Mouse (Mus musculus): Measurements from ENCODE around the gene Fbxo44. TPM values are rescaled to one million over a fixed set of nuclear protein-coding genes. Genes with fewer than 3 reads are reported as not detected.

Fbxo44 gene
- polyA plus RNA-seq, 1 experiment from 2014 or later, result 20.4 TPM

GRCm38 (mm10) chr4:148107621-148108291 lies 52.5 kb downstream of the Fbxo44 start:
- ATAC-seq (replicated peaks; ENCODE audit: insufficient number of reproducible peaks, low FRiP score, low TSS enrichment), result no peak; the same call in 1 of the 2 replicates
- Histone ChIP-seq H3K4me1 (ENCODE audit: control insufficient read depth, insufficient read depth, low read length) (peaks cover 14% of the 10 kb centered on the region), H3K9ac (ENCODE audit: low read depth, low read length) (no peak overlapping the region), H3K27me3 (ENCODE audit: control insufficient read depth, insufficient read depth, low read length) (no peaks in the 10 kb centered on the region; the same call in 1 of the 2 replicates), H3K36me3 (ENCODE audit: control insufficient read depth, insufficient read depth, low read length) (no peaks in the 10 kb centered on the region), H3K9me3 (replicated peaks; ENCODE audit: control insufficient read depth, low read length) (no peaks in the 10 kb centered on the region), H3K27ac (ENCODE audit: low read depth, low read length) (no peak overlapping the region), H3K4me3 (ENCODE audit: low read depth, low read length) (no peak overlapping the region), H3K4me2 (no peak overlapping the region; the same call in 1 of the 2 replicates)
- 43% methylated on average over 22 of the region's 22 CpGs for WGBS (ENCODE audit: insufficient replicate concordance)

- 81% methylated on average over 3 of the region's 3 CpGs for WGBS (ENCODE audit: insufficient replicate concordance)
- no peaks in the 10 kb centered on the region for H3K9me3 ChIP-seq (replicated peaks; ENCODE audit: control insufficient read depth, low read length)
These were observed 56.1 kb downstream of the Fbxo44 start for GRCm38 (mm10) chr4:148104146-148104545.

More at GRCm38 (mm10) chr4:148104146-148104545, 56.1 kb downstream of the Fbxo44 start:
- H3K27me3 ChIP-seq (ENCODE audit: control insufficient read depth, insufficient read depth, low read length), result 0 out of 2 replicates have a peak, but pooled peaks cover 5% of the 10 kb centered on the region
- no peak overlapping the region for H3K9ac ChIP-seq (ENCODE audit: low read depth, low read length)
- no peak overlapping the region for H3K27ac ChIP-seq (ENCODE audit: low read depth, low read length)
- no peak overlapping the region for H3K4me2 ChIP-seq
- H3K36me3 ChIP-seq (ENCODE audit: control insufficient read depth, insufficient read depth, low read length), result no peaks in the 10 kb centered on the region
- ATAC-seq (replicated peaks; ENCODE audit: insufficient number of reproducible peaks, low FRiP score, low TSS enrichment), result no peak
- peaks cover 14% of the 10 kb centered on the region for H3K4me1 ChIP-seq (ENCODE audit: control insufficient read depth, insufficient read depth, low read length)
- H3K4me3 ChIP-seq (ENCODE audit: low read depth, low read length), result no peak overlapping the region

Small RNAs within 50 kb of the gene (microRNA-seq; reads per million reads assigned to microRNA genes)
- not detected for gene Mir7022 (ENCODE audit: borderline number of aligned reads)

Other genes starting within 250 kb of the Fbxo44 start
- 40.1 and 50.2 TPM in 2 replicates for gene Plod1, start 223.7 kb downstream of the Fbxo44 start, polyA plus RNA-seq (2014; fragmentation: Nextera tagmentation; extraction: Ambion mirVana)
- gene 2510039O18Rik, start 219.6 kb downstream of the Fbxo44 start, polyA plus RNA-seq (2014; fragmentation: Nextera tagmentation; extraction: Ambion mirVana), result 16.4 and 16.5 TPM in 2 replicates
- gene Nppb, start 174.7 kb downstream of the Fbxo44 start, polyA plus RNA-seq (2014; fragmentation: Nextera tagmentation; extraction: Ambion mirVana), result 305 and 336 TPM in 2 replicates
- 5,496 and 5,973 TPM in 2 replicates for gene Nppa, start 159.8 kb downstream of the Fbxo44 start, polyA plus RNA-seq (2014; fragmentation: Nextera tagmentation; extraction: Ambion mirVana)
- gene Clcn6, start 121.7 kb downstream of the Fbxo44 start, polyA plus RNA-seq (2014; fragmentation: Nextera tagmentation; extraction: Ambion mirVana), result 6.3 and 7.3 TPM in 2 replicates
- 8.9 and 10.4 TPM in 2 replicates for gene Mthfr, start 121.4 kb downstream of the Fbxo44 start, polyA plus RNA-seq (2014; fragmentation: Nextera tagmentation; extraction: Ambion mirVana)
- gene Agtrap, start 72.5 kb downstream of the Fbxo44 start, polyA plus RNA-seq (2014; fragmentation: Nextera tagmentation; extraction: Ambion mirVana), result 12.7 and 17.6 TPM in 2 replicates
- 45.3 and 47.2 TPM in 2 replicates for gene Mad2l2, start 30.1 kb downstream of the Fbxo44 start, polyA plus RNA-seq (2014; fragmentation: Nextera tagmentation; extraction: Ambion mirVana)
- gene Draxin, start 29.8 kb downstream of the Fbxo44 start, polyA plus RNA-seq (2014; fragmentation: Nextera tagmentation; extraction: Ambion mirVana), result 0.06 and 0.16 TPM in 2 replicates
- gene Fbxo6, start 8.3 kb downstream of the Fbxo44 start, polyA plus RNA-seq (2014; fragmentation: Nextera tagmentation; extraction: Ambion mirVana), result 23.3 and 24.5 TPM in 2 replicates
- 0.84 TPM in 2 replicates for gene Fbxo2, start 139 bp upstream of the Fbxo44 start, polyA plus RNA-seq (2014; fragmentation: Nextera tagmentation; extraction: Ambion mirVana)
- gene Disp3, start 127.5 kb upstream of the Fbxo44 start, polyA plus RNA-seq (2014; fragmentation: Nextera tagmentation; extraction: Ambion mirVana), result 0.06 TPM in 1 of 2 replicates, not detected in the other